Mouse (Mus musculus) thymus, adult 2 months (tissue): ENCODE results near the gene Gm21988.

Experiments used
- CTCF ChIP-seq: fragments of 200-500 bp; IDR thresholded peaks from 2 replicates; pipeline ENCODE4 v1.5.1; 2012; ENCODE audit warnings: mild to moderate bottlenecking, control low read depth, low read length, moderate library complexity, borderline replicate concordance; ENCODE audit not compliant: control insufficient read depth, poor library complexity, insufficient read depth; ENCODE audit errors: extremely low read depth
- POLR2A ChIP-seq: fragments of 200-500 bp; IDR thresholded peaks from 2 replicates; pipeline ENCODE4 v1.6.1; 2012; ENCODE audit warnings: mild to moderate bottlenecking, low read length, control low read depth, moderate library complexity; ENCODE audit not compliant: control insufficient read depth, poor library complexity, insufficient read depth; ENCODE audit errors: extremely low read depth

DNA sequence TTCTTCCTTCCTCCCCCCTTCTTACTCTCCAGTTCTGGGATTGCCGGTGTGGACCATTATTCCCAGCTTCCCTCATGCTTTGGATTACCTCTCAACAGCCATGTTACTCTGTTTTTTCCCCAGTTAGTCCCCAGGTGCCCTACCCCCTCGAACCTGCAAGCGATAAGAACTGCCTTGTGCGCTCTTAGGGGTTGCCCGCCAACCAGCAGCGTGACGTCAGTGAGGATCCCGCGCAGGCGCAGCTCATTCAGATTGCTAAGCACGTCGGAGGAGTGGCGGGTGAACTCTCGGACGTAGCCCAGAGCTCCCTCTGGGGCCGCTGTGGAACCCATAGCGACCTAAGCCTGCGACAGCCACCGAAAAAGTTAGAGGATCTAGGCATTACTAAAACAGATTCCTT is 10.8 kb downstream of the Gm21988 start:
- TF ChIP-seq CTCF (no peak), POLR2A (no peak)
